Mouse (Mus musculus): ENCODE measurements at regions not wholly inside any gene's neighbourhood (a gene's known extent, or its start where the extent isn't known, plus 50 kb on each side); places are given as distances from the start of the nearest gene placed in this dataset.
A peak's percentile ranks its signal among the peaks of the same experiment; 100 is the strongest.

DNA sequence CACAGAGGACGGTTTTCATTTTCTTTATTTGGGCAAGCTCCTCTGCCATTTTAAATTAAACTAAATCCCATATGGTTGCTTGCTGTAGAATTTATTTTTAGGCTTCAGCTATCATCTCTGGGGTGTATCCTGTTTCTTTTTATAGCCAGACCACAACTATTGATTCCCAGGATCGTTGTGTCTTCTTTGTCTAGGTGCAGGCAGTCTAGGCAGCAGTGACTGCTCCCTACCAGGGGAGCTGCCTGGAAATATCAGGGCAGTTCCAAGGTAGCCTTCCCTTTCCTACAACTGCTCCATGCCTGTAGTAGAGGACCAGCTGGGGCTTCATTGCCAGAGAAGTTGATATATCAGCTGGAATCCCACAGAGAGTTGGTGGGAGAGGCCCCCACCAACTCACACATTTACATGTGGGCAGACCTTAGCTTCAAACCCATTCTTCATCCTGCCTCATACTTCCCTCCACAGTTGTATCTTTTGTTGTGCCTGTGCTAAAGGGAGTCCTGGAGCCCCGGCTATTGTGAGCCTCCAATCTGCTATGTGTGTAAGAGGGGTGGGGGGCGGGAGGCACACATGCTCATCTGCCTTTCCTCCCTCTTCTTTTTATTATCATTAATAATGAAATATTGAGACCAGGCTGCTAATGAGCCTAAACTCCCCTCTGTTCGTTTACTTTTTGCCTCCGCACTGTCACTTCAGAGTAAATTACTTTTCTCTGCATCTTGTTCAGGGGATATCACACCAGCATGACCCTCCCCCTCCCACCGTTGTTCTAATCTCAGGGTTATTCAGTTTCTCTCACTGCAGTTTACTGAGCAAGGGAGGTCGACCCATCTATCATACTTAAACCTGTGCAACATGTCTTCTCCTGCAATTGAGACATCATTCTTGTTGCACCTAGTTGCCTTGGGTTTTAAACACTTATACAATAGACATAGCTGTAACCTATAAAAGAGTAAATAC is 576.3 kb upstream of the Plxna2 start:
- DNase-seq (ENCODE audit: inconsistent age in 2 of 2, low spot score in 1 of 2): no peak

DNA sequence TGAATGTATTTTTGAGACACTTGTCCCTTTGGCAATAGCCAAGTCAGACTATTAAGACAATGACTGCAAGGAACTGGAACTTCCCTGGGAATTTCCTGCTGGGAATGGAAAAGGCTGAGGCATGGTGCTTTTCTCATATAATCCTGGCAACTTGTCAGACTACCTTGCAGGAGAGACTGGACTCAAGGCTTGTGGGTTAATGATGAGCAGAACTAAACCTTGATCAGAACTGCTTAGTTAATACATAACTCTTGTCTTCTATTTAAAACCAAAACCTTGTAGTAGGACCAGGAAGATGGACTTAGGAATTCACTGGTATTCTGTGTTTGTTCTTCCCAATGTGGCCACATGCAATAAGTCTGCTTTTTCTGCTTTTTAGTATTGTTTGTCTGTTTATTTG is 579.3 kb upstream of the Plxna2 start:
- no peak for DNase-seq (ENCODE audit: inconsistent age in 2 of 2, low spot score in 1 of 2)

GRCm38 (mm10) chr1:194034199-194034883 is 583.7 kb upstream of the Plxna2 start:
- no peak for DNase-seq (ENCODE audit: inconsistent age in 2 of 2, low spot score in 1 of 2)

DNA sequence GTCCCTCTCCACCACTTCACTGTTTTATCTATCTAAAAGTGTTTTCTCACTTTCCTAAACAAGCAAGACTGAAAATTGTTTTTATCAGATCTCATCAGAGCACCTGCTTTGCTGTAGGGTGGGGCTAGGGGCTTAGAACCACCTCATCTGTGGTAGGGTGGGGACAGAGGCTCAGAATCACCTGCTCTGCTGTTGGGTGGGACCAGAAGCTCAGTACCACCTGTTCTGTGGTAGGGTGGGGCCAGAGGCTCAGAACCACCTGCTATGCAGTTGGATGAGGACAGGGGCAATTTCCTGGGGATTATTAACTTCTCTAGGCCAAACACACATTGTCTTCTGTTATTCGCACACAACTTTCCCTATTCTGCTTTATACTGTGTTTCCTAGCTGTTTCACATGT is 585.4 kb upstream of the Plxna2 start:
- DNase-seq (ENCODE audit: inconsistent age in 2 of 2, low spot score in 1 of 2): no peak

- no peak for DNase-seq (ENCODE audit: inconsistent age in 2 of 2, low spot score in 1 of 2)
Measured at GRCm38 (mm10) chr1:194030651-194031228, 587.3 kb upstream of the Plxna2 start.

DNA sequence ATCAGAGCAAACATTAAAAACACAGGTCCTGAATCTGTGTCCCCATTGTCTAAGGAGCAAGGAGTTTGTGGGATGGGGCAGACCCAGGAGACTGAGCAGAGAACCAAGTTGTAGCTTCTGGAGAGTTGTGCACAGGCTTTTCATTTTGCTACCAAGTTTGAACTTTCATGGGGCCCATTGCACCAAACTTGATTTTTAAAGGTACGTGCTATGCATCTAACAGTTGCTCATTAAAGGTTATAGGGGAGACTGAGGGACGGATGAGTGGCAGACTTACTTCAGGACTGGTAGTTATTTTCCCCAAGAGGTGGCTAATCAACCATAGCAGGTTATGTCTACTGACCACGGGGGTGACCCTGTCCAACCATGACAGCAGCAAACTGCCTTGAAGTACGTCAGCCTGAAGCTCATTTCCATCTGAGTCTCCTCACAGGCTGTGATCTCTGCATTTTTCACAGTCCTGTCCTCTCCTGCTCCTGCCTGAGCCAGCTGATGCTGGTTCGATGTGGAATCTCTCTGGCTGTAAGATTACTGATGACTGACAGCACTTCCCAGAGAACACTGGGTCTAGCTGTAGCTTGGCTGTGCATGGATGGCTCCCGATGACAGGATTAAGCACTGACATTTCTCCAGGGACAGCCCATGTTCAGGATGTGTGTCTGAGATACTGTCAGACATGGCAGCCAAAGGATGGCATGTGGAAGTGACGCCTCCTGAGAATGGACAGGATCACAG is 590.9 kb upstream of the Plxna2 start:
- no peak for DNase-seq (ENCODE audit: inconsistent age in 2 of 2, low spot score in 1 of 2)

DNA sequence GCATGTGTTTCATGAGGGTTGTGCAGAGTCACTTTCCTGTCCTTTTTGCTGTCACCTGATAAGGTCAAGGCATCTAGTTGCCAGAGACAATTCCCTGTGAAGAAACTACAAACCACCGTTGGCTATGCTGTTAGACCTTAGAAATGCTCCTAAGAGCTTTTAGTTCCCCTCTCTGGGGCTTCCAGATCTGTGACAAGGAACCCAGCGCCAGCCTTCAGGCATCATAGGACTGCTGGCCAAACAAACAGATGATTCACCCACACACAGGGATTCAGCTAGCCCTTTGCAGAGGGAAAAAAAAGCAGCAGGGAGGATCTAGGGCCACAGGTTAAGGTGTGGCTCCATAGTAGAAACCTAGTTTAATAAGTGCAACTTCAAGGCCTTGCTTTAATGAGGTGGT is 591.8 kb upstream of the Plxna2 start:
- peak; percentile 10 to 70 for DNase-seq (ENCODE audit: inconsistent age in 2 of 2, low spot score in 1 of 2)

DNA sequence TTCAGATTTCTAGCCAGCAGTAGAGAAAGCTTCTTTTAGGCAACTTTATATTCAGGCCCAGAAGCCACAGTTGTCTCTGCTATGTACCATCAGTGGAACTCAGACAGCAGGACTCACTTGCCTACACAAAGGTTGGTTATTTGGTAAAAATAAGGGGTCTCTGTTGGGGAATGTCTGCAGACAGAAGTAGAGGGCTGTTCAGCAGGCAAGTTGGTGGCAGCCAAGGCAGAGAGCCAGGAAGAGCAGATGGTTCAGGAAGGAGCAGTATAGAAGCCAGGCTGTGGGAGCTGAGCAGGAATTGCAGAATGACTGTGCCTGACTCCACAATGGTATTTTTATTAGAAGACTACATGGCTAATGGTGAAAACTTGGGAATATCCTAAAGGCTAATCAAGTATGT is 598.7 kb upstream of the Plxna2 start:
- DNase-seq (ENCODE audit: inconsistent age in 2 of 2, low spot score in 1 of 2): no peak

DNA sequence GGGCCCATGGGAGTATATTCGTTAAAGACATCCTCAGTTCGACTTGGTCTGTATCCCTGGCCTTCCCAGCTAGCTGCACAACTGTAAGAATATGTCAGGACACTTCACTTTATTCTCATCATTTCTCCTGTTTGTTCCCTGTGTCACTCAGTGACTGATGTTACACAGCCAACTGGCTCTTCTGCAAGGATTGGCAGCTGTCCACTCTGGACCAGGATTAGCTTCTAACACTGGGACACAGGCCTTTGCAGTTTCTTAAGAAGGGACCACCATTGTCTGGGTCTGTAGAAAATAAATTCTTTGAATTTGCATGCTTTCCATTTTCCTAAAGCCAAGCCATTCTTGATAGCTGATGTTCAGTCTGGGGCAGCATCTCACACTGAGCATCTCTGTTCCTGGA is 622.1 kb upstream of the Camk1g start:
- no peak for DNase-seq (ENCODE audit: inconsistent age in 2 of 2, low spot score in 1 of 2)

- no peak for DNase-seq (ENCODE audit: inconsistent age in 2 of 2, low spot score in 1 of 2)
Measured at GRCm38 (mm10) chr1:193989956-193990675, 620.0 kb upstream of the Camk1g start.

DNA sequence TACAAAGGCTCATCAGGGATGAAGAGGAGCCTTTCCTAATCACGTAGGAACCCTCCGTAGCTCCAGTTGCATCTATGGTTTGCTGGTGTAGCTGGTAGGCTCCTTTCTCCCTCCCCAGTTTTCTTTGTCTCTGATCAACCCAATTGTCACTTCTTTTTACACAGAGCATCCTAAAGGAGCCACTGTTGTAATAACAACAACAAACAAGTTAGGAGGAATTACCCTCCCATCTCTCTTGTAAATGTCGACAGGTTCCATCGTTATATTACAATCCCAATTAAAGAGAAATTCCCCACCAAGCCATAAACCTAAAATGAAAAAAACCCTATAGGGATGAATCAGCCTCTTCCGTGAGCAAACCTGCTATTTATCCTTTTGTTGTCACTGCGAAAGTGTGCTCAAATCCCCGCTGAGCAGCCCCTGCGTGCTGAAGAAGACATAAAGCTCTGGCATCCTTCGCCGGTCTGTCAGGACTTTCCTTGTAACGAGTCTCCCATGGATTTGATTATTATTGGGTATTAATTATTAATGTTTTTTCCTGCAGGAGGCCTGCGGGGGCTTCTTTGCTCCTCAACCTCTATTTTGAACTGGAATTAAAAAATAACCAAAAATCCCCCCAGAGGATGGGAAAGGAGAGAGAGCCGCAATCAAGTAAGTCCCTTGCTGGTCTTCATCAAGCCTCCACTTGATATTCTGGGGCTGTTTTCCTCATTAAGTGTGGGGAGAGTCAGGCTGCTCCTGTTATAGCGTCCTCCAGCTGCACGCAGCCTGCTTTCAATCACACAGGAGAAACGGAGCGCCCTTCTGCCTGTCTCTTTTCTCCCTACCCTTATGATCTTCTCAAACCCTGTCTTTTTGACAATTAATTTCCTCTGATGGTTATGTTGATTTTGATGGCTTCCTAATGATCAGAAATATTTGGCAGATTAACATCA is 619.1 kb upstream of the Camk1g start:
- no peak for DNase-seq (ENCODE audit: inconsistent age in 2 of 2, low spot score in 1 of 2)

DNA sequence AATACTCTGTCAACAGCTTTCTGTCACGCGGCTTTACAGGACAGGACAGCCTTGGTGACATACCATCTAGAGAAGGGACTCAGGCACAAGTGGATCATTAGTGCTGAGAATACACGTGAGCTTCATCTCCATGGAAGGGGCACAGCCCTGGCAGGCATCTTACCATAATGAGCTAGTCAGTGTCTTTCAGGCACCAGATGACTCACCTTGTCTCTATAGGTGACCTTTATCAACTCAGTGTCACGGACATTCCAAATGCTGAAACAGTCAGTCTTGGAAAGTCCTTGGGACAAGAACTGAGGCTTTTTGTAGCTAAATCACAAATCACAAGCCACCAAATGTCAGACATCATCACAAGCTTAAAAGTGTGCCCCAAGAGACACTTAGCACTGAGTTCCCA is 610.5 kb upstream of the Camk1g start:
- peak; percentile 67 to 92 for DNase-seq (ENCODE audit: inconsistent age in 2 of 2, low spot score in 1 of 2)

- no peak for DNase-seq (ENCODE audit: inconsistent age in 2 of 2, low spot score in 1 of 2)
Measured at GRCm38 (mm10) chr1:193971537-193971936, 601.4 kb upstream of the Camk1g start.

DNA sequence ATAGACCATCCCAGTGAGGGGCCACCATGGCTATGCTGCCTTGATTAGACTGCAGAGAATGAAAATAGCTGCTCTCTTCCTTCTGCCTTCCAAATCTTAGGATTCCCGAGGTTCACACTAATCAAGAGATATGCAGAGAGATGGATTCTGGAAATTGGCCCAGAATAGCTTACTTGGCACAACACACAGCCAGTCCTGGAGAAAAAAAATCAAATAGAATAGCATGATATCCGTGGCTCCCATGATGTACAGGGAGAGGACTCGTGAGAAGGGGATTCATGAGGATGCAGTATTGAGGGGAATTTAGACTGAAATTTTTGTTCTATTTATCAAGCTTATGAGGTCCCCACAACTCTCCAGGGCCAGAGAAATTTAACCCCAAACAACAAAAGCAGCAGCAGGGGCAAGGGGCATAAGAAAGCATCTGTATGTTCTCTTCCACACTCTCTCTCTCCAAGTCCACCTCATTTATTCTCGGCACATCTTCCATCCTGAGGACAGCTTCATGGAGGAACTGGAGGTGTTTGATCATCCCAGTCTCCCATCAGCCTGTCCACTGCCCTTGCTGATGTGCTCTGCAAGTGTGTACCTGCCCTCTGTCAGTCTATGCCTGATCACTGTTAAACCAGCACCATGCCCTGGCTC is 599.3 kb upstream of the Camk1g start:
- no peak for DNase-seq (ENCODE audit: inconsistent age in 2 of 2, low spot score in 1 of 2)

GRCm38 (mm10) chr1:193967957-193968926 is 598.1 kb upstream of the Camk1g start:
- DNase-seq (ENCODE audit: inconsistent age in 2 of 2, low spot score in 1 of 2): no peak

DNA sequence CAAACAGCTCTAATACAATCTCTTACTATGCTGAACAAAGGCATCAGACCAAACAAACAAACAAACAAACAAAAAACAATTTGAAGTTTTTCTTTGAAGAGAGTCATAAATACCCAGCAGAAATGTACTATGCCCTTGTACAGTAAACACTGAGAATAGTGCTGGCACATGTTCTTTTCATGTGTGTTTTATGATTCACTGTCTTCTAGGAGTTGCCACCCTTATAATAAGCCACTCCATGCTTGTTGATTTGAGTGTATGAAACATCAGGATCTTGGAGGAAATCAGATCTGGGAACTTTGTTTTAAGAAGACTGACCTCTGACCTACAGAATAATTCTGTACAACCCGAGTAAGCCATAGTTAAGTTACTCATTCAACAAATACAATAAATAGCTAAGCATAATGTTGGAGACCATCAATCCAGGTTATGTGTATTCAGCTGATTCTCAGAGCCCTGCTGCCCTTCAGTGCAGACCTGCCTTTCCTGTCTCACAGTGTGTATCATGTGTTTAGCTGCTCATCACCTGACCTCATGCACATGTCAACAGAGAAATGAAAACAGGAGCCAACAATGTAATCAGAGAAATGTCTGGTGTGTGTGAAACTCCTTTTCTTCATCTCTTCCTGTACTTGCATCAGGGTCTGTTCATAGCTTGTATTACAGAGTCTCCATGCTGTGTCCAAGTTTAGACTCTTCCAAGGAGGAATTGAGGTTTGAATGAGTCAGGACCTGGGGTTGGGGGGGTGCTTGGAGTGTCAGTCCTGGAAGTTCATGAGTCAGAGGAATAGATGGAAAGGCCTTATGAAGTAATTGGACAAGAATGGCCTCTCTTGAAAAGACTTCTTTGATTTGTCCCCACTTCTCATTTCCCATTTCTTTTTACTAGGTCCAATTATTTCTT is 596.8 kb upstream of the Camk1g start:
- peak in 1 of 2 experiments; percentile 10 for DNase-seq (ENCODE audit: inconsistent age in 2 of 2, low spot score in 1 of 2)

DNA sequence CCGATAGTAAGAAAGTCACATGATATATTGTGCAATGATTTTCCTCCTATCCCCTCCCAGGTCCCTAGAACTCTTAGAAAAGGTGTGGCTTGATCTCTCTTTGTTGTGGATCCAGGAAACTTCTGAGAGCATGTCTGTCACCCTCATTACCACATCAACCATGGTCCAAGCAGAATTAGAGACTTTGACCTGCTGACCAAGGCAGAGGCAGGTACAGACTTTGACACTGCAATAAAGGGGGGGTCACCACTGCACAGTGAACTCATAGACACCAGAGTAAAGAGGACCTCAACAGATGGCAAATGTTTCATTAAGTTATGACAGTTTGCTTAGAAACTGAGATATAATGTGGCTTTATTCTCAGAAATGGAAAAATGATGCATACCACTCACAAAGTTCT is 595.2 kb upstream of the Camk1g start:
- DNase-seq (ENCODE audit: inconsistent age in 2 of 2, low spot score in 1 of 2): no peak
